Mouse (Mus musculus) Muller cell, postnatal 12 days (primary cell): Measurements from ENCODE around the gene Fcer2a.

ENCODE experiments used
- DNase-seq: peaks from one replicate; pipeline ENCODE4 v3.0.0-alpha.2; 2015; ENCODE audit errors: inconsistent ontology term

Gene Fcer2a

DNA sequence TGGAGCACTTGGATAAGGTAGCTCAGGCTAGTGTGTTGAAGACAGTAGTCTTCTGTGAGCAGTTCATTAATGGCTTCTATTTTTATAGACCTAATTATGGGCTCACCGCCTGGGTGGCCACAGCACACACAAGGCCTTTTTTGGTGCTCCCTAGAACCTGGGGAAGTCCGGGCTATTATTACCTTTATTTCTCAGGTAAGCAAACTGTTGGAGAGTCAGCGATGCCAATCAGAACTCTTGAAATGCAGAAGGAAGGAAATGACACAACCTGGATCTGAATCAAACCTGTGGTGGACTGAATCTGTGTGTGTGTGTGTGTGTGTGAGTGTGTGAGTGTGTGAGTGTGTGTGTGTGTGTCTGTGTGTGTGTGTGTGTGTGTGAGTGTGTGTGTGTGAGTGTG is at the start of gene Fcer2a:
Gene Fcer2a (minus strand): TSS at position 55 of the 400 bp plus-strand sequence.
- DNase-seq, result no peak

DNA sequence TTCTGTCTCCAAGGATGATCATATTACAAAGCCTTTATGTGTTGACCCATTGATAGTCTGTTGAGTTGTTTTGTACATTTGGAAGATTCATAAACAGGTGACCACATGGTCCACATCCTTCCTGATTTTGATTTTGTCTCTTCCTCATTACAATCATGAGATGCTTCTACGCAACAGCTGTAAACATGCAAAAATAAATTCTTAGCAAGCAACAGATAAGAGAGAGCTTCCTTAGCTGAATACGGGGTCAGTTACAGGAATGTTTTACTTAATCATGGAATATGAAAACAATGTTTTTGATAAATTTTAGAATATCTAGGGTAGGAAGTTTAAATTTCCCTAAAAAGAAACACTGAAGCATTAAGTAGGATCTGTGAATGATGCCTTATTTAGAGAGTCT is 43.0 kb upstream of the Fcer2a start:
- DNase-seq, result no peak

DNA sequence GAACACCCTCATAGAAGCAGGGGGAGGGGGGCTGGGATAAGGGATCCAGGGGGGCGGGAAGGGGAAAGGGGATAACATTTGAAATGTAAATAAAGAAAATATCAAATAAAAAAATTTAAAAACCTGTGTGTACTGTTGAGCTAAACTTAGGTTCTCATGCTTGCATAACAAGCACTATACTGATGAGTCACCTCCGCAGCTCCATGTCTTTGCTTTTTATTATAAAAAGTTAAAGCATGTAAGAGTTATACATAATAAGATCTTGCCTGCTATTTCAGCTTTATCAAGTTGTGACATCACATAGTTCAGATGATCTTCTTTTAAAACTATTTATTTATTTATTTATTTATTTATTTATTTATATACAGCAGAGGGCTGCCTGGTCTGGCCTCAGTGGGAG is 41.6 kb upstream of the Fcer2a start:
- no peak for DNase-seq

DNA sequence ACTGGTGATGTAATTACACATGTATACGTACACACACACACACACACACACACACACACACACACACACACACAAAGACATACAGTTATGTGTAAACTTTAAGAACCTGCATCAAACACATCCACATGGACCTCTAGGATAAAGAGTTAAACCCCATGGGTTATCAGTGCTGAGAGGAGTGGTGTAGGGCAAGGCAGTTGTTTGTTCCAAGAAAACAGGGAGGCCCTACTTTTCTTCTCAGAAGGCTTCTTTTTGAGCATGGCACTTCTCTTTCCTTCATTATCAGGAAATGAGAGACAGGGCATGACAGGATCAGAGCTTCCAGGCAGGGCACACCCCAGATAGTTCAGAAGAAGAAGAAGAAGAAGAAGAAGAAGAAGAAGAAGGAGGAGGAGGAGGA is 40.1 kb upstream of the Fcer2a start:
- no peak for DNase-seq

DNA sequence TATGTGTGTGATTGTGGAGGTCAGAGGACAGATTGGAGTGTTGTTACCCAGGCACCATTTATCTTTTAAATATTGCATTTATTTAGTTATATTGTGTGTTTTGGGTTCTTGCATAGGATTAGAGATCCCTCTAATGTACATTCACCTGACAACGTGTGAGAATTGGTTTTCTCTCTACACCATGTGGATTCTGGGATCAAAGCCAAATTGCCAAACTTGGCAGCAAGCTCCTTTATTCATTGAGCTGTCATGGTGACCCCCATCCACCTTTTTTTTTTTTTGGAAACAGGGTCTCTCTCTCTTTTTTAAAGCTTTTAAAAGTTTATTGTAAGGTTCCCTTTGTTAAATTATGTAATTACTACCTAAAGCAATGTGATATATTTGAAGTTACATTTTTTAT is 27.1 kb upstream of the Fcer2a start:
- DNase-seq, result no peak

DNA sequence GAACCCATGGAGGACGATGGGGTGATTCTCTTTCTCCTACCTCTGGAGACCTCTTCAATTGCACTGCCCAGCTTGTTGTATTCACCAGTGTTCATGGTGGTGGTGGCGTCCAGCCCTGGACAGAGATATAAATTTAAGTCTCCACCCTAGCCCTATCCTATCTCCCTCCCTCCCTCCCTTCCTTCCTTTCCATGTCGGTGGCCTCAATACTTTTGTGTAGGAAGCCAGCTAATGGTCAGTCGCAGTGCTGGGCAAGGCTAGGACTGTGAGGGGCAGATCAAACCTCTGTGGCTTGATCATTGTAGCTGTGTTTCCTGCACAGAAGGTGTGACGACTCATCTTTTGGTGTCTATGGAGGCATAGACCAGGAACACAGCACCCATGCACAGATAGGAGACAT is 26.6 kb upstream of the Fcer2a start, which contains the start of gene Clec4g:
Gene Clec4g (minus strand): TSS at position 101 of the 400 bp plus-strand sequence.
- DNase-seq, result no peak

DNA sequence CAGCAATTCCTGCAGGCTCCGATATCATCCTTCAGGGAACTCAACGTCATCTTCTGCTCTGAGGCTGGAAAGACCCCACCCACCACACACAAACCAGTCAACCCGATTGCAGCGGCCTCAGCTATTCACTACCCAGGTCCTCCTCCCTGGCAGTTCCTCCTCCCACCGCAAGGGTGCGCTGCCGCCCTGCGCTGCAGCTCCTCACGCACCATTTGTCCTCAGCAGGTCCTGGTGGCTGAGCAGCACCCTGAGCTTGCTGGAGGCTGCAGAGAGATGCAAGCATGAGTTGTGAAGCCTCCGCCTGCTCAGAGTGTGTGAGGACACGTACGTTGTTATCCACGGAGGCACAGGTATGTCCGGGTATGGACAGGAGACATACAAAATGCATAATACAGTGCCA is 24.6 kb upstream of the Fcer2a start:
- DNase-seq, result peak; percentile 49

DNA sequence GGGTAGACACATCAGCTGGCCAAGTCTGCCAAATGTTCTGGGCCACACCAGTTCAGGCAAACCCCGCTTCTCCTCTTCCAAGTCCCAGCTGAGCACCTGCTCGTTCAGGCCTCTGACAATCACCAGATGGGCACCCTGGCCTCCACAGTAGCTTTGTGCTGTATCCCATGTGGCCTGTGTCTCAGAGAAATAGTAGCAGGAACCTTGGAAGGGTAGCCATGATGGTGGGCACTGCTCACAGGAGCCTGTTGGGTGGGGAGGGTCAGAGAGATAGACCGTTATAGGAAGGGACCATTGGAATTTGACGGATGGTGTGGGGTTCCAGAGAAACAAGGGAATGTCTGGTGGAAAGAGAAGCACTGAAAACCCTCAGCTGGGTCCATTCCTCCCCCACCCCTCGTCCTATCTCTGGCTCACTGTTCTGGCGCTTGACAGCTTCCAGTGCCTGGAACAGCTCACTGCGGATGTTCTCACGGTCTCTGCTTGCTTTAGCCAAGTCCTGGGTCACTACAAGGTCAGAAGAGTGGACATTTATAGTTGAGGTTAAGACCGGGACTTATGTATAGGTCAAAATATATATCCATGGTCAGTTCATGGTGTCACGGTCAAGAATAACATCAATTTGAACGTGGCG is 23.5 kb upstream of the Fcer2a start:
- no peak for DNase-seq

DNA sequence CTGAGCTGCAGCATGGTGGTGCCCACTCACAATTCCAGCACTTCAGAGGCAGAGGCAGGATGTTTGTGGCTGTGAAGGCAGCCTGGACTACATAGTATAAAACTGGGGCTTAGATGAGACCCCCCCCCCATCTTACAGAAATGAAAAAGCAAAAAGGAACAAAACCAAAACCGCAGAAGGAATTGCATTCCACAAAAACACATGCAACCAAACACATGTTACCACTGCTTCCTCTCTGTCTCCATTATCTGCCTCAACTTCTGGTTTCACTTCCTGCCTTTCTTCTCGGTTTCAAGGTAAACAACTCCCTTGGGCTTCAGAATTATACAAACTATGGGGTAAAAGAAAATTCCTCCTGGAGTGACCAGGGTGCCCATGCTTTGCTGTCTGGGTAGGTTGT is 17.7 kb upstream of the Fcer2a start:
- DNase-seq, result no peak

DNA sequence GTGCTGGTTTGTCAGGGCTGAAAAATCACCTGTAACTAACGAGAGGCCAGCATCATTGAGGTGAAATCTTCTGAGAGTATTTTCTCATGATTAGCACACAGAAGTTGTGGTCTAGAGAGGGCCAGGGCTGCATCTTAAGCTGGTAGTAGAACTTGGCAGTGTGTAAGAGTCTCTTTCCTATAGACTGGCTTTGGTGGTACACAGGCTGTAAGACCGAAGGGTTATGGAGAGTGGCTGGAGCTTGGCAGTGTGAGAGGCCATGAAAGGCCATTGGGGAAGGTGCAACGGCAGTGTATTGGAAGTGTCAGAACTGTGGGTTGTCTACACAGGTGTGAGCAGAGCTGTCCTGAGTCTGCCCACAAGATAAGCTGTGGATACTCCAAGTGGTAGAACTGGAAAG is 16.3 kb upstream of the Fcer2a start:
- no peak for DNase-seq

DNA sequence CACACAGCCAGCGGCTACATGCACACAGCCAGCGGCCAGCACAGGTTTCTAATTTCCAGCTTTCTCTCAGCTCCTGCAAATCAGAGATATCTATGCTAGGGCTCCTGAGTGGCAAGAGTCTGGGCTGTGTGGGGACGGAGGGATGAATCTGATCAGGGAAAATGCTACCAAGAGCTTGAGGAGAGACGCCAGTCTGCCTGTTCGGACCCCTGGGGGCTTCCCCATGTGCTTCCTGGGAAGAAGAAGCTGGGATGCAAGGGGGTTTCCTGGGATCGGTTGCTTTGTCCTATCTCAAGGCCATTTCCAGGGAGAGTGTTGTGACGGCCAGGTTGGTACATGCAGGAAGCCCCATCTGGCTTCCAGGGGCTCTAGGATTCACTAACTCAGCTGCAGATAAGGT is 13.6 kb upstream of the Fcer2a start:
- no peak for DNase-seq

DNA sequence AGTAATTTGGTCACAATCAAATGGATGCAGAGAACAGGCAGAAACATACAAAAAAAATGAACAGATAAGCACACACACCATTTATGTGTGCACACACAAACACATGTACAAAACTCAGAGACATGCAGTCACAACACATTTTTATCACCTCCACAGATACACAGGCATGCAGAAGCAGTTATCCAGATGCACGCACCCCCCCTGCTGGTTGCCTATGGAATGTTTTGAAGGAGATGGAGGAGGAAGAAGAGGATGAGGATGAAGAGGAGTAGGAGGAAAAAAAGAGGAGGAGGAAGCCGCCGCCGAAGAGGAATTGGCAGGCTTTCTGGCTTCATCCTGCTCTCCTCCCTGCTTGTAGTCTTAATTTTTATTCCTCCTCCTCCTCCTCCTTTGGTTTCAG is 11.7 kb upstream of the Fcer2a start:
- peak; percentile 1 for DNase-seq

DNA sequence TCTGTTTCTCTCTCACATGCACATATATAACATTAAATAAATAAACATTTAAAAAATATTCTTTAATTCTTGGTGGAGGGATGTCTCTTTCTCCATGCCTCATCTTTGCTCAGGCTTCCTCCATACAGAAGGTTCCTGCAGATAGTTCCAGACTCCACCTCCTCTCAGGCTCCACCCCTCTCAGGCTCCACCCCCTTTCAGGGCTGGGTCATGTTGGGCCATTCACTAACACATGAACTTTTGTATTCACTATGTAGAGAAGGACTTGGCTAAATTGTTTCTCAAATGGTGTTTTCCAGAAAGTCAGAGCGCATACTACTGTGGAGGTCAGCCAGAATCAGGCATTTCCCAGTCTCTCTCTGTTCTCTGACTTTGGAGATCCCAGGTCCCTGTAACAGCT is 7.5 kb upstream of the Fcer2a start:
- DNase-seq, result no peak

DNA sequence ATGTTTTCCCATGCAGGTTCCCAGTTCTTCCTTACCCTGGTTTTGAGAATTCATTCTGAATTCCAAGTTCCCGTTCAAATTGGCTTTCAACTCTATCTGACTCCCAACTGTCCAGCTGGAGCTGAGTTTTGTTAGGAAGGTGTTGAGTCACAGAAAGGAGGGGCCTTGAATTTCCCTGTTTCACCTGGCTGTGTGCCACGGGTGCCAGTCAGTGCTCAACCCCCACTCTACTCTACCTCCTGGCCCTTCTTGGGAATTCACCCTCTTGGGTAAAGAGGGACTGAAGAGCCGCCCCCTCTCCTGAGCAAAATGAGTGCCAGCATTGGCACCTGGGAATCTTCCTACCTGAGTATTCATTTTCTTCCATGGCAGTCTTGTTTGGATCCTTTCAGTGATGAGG is 3.2 kb downstream of the Fcer2a start:
- DNase-seq, result no peak

DNA sequence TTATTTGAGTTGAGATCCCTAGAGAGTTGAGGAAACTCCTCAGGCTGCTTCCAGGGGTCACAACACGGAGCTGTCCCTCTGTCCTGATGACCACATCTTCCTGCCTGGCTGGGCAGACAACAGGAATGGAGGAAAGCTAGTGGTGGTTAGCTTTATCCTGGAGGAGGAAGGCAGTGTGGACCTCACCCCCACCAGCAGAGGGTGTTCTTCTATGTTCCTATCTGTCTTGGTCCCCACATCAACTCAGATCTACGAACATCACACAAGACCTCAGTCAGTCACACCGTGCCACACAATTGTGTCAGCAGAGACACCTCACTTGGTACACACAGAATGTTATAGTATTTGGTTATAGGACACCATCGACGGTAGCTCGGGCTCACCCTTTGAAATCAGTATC is 6.4 kb downstream of the Fcer2a start:
- DNase-seq, result no peak

DNA sequence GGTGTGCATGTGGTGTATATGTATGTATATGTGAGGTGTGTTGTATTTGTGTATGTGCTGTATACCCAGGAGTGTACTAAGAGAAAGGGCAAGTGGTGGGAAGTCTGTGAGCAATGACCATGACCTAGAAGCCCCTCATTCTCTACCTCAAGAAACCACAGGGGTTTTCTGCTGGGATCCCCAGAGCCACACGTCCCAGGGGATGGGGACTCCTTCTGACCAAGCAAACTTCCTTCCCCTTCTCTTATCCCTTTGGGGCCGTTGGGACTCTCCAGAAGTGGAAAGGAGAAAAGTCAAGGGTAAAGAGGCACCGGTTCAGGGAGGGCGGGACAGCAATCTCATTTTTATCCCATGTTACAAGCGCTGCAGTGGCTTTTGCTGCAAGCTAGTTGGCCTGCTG is 8.6 kb downstream of the Fcer2a start:
- DNase-seq, result no peak

DNA sequence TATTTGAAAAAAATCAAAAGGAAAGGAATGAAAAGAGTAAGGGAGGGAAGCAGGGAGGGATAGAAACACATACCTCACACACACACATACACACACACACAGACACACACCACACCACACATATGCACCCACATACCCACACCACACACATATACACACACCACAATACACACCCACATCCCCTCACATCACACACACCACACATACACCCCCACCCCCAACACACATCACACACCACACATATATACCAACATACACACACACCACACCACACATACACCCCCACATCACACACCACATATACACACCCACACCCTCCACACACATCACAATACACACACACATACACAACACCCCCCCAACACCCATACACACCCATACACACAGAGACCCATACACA is 9.4 kb downstream of the Fcer2a start:
- DNase-seq, result no peak

DNA sequence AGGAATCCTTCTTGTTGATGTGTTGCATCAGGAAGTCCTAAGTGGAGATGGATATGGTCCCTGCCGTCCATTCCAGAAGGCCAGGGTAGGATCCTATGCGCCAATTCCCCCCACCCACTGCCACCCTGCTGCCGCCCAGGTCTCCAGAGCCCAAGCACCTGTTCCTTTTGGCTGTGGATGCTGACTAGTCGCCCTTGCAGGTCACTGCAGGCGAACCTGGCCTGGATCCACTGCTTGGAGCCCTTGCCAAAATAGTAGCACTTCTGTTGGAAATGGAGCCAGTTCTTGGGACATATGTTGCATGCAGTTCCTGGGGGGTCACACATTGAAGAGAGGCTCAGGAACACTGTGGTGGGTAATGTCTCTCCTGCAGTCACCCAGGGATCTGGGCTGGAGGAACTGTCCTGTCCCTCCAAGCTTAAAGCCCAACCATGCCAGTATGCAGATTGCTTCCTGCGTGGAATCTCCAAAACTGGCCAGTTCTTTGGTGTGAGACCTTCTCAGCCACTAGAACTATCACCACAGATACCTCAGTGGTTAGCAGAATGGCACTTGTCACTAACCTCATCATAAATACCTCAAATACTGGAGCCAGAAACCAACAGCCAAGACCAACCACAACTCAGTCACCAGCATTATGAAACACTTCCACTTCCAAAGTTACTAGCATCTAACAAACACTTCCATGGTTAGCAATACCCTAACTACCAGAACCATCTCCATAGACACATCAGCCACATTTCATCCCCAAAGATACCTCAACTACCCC is 10.4 kb downstream of the Fcer2a start:
- DNase-seq, result no peak

DNA sequence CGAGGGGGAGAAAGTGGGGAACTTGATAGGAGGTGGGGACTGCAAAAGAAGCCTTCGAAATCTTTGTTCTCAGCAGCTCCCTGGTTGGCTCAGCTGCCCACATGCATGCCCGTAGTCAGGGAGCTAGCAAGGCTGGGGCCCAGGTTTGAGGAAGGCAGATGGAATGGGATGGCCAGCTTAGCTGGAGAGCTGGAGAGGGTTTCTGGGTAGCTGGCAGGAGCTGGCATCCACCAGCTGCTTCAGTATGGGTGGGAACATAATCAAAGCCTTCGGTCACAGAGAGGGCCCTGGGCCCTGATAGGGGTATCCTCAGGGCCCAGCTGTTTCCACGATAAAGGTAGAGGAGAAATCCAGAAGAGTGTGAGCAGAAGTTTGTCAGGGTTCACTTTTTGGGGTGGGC is 11.5 kb downstream of the Fcer2a start:
- no peak for DNase-seq

DNA sequence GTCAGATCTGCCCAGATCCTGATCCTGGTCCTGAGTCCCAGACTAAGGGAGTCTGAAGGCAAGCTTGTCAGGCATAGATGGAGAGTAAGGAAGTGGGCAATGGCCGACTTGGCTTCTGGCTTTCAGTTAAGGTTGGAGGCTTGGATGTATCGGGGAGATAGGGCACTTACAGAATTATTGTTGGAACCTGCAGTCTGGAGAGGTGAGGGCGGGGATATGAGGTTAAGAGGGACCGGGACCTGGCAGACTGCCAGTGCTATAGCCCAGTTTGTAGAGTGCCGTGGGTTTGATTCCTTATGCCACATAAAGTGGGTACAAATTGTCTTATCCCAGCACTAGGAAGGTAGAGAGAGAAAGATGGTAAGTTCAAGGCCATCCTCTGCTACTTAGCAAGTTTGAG is 14.3 kb downstream of the Fcer2a start:
- no peak for DNase-seq

DNA sequence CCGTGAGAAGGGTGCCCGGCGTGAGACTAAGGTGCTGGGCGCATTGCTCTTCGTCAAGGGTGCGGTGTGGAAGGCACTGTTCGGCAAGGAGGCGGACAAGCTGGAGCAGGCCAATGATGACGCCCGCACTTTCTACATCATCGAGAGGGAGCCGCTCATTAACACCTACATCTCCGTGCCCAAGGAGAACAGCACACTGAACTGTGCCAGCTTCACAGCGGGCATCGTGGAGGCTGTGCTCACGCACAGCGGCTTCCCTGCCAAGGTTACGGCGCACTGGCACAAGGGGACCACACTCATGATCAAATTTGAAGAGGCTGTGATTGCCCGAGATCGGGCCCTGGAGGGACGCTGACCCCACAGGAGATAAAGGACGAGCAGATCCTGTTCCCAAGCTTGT is 14.7 kb downstream of the Fcer2a start:
- no peak for DNase-seq

DNA sequence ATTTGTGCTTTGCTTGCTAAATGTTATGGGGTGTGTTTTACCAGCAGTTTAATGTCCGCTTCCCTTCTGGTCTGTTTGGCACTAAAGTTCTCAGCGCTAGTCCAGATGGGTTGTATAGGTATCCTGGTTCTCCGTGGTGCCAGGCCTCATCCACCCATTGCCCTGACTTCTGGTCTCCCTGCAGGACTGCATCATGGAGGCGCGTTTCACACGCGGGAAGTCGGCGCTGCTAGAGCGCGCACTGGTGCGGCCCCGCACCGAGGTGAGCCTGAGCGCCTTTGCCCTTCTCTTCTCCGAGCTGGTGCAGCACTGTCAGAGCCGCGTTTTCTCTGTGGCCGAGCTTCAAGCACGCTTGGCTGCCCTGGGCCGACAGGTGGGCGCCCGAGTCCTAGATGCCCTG is 15.1 kb downstream of the Fcer2a start:
- DNase-seq, result no peak

DNA sequence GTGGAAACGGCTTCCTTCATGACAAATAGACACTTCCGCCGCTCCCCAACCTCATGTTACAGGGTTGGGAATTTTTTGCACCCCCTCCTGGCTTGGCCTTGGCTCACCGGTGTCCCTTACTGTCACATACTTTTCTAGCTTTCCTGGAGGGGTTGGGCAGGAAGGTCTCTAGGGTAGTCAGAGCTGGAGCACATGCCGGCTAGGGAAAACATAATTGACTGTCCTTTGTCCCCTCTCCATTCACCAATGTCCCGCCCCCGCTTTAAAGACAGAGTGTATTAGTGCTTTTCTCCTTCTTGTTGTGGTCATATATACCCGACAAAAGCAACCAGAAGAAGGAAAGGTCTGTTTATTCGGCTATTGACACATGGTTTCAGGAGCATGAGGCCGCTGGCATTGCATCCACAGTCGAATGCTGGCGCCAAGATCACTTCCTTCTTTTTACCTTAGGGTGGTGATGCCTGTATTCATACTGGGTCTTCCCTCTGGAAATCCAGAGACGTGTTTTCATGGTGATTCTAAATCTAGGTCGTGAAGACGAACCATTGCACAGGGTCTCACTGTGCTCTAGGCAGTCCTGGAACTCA is 16.9 kb downstream of the Fcer2a start:
- DNase-seq, result peak; percentile 42
